Mouse (Mus musculus) embryonic facial prominence, embryonic 14.5 days (tissue): ENCODE measurements around the gene Lamtor1. TPM values are rescaled to one million over a fixed set of nuclear protein-coding genes. Genes with fewer than 3 reads are reported as not detected.
A peak's percentile ranks its signal among the peaks of the same experiment; 100 is the strongest.

Experiments used
- ATAC-seq: fragments of 200-750 bp; cut with Nextera tagmentation; 2 replicates; pipeline ENCODE4 v1.8.0; 2017; ENCODE audit warnings: low read depth, moderate number of reproducible peaks, moderate TSS enrichment
- DNase-seq: peaks from one replicate; pipeline ENCODE4 v3.0.0-alpha.2; 2015; ENCODE audit warnings: low spot score
- H3K27ac ChIP-seq: fragments of 300-500 bp; sonication (generic); replicated peaks from 2 replicates; pipeline ENCODE4 v1.5.1; 2014; ENCODE audit warnings: low read depth, mild to moderate bottlenecking, low read length, moderate library complexity
- H3K27me3 ChIP-seq: fragments of 300-500 bp; sonication (generic); replicated peaks from 2 replicates; pipeline ENCODE4 v1.6.1; 2014; ENCODE audit warnings: low read length; ENCODE audit not compliant: control insufficient read depth, insufficient read depth
- H3K36me3 ChIP-seq: fragments of 300-500 bp; sonication (generic); 2 replicates; pipeline ENCODE4 v1.6.1; 2014; ENCODE audit warnings: low read length, mixed read lengths; ENCODE audit not compliant: control insufficient read depth, insufficient read depth
- H3K4me1 ChIP-seq: fragments of 300-500 bp; sonication (generic); 2 replicates; pipeline ENCODE4 v1.6.1; 2014; ENCODE audit warnings: antibody characterized with exemption, low read length; ENCODE audit not compliant: control insufficient read depth, insufficient read depth
- H3K4me2 ChIP-seq: fragments of 300-500 bp; sonication (generic); 2 replicates; pipeline ENCODE4 v1.6.1; 2014; ENCODE audit warnings: low read depth, mild to moderate bottlenecking, low read length, moderate library complexity, mixed read lengths
- H3K4me3 ChIP-seq: fragments of 300-500 bp; sonication (generic); 2 replicates; pipeline ENCODE4 v1.5.1; 2014; ENCODE audit warnings: low read depth, mild to moderate bottlenecking, low read length
- H3K9ac ChIP-seq: fragments of 300-500 bp; sonication (generic); 2 replicates; pipeline ENCODE4 v1.6.1; 2014; ENCODE audit warnings: low read depth, mild to moderate bottlenecking, low read length, moderate library complexity, mixed read lengths
- H3K9me3 ChIP-seq: fragments of 300-500 bp; sonication (generic); 2 replicates; pipeline ENCODE4 v1.6.1; 2016; ENCODE audit warnings: low read length; ENCODE audit not compliant: control insufficient read depth
- WGBS: fragments of 180-500 bp; shearing (Covaris S2); extraction: QIAGEN DNeasy Blood & Tissue Kit; methylation state at CpG from one replicate; pipeline ENCODE4 v1.1.7; 2014; 5-methylcytosine and 5-hydroxymethylcytosine counted together
- polyA plus RNA-seq: library from polyadenylated mRNA; unstranded; fragments of >200 nt; fragmentation: Nextera tagmentation; extraction: Ambion mirVana; gene quantifications from 2 replicates; pipeline ENCODE4 v1.2.1, GENCODE M21; 2014

Gene Lamtor1
- 147 and 160 TPM in 2 replicates for polyA plus RNA-seq

DNA sequence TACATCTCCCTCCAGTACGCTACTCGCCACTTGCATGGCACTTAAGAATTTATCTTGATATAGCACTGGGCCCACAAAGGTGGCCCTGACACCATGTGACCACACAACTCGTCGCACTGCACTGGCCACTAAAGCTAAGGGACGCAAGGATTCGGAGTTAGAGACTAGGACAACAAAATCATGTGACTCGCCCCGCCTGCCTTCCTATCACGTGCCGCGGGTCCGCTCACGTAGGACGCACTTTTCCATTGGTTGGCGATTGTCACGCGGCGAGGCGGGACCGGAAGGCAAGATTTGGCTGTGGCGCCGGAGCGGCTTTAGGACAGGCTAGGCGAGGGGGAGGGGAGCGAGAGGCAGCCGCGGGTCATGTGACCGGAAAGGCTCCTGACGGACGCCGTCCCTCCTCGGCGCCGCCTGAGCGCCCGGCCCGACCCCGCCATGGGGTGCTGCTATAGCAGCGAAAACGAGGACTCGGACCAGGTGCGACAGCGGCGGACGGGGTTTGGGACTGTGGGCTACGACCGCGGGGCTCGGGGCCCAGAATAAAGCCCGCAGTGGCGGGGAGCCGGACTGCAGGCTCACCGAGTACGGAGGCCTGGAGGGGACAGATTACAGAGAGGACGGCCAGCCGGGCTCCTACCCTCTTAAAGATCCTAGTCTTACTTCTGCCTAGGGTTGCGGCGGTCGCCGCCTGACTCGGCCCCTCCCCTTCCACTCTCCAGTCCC is at the start of gene Lamtor1:
Gene Lamtor1 (plus strand): TSS at position 344 of the 726 bp plus-strand sequence.
- H3K9ac ChIP-seq, result peak within 1 kb of the TSS; percentile 91

DNA sequence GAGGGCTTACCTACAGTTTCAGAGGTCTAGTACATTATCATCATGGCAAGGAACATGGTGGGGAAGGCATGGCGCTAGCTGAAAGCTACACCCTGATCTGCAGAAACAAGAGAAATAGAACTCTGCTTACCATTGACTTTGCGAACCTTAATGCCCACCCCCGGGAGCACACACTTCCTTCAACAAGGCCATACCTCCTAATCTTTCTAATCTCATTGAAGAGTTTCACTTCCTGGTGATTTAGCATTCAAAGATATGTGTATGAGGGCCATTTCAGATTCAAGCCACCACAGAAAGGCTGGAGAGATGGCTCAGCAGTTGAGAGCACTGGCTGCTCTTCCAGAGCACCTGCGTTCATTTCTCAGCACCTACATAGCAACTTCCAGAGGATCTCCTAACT is 48.6 kb upstream of the Lamtor1 start, which contains the start of gene Folr2:
Gene Folr2 (minus strand): TSS at position 101 of the 400 bp plus-strand sequence.
- 80% methylated on average over 4 of the region's 4 CpGs for WGBS
- DNase-seq (no peak), ATAC-seq (no peak)

More for the DNA sequence above, at the start of gene Lamtor1:
- Histone ChIP-seq H3K36me3 (peaks cover 16% of the 10 kb centered on the region), H3K27me3 (no peaks in the 10 kb centered on the region), H3K4me2 (peak within 1 kb of the TSS; percentile 77), H3K4me3 (peak within 1 kb of the TSS; percentile 72), H3K9me3 (no peaks in the 10 kb centered on the region), H3K27ac (peak within 1 kb of the TSS; percentile 93), H3K4me1 (peaks cover 8% of the 10 kb centered on the region)
- DNase-seq (peak; percentile 100), ATAC-seq (peak; percentile 97)
- WGBS, result under 1% methylated on average over 61 of the region's 61 CpGs

GRCm38 (mm10) chr7:101858362-101858761 is 47.3 kb upstream of the Lamtor1 start:
- no peak overlapping the region for H3K4me2 ChIP-seq
- no peak overlapping the region for H3K9ac ChIP-seq
- H3K27me3 ChIP-seq, result no peaks in the 10 kb centered on the region
- 59% methylated on average over 9 of the region's 9 CpGs for WGBS
- no peak for DNase-seq
- H3K4me1 ChIP-seq, result no peaks in the 10 kb centered on the region
- no peaks in the 10 kb centered on the region for H3K36me3 ChIP-seq
- no peak overlapping the region for H3K27ac ChIP-seq
- H3K4me3 ChIP-seq, result no peak overlapping the region
- H3K9me3 ChIP-seq, result no peaks in the 10 kb centered on the region
- no peak for ATAC-seq

More for the DNA sequence above, 48.6 kb upstream of the Lamtor1 start, which contains the start of gene Folr2:
- H3K27me3 ChIP-seq, result no peaks in the 10 kb centered on the region
- no peak within 1 kb of the TSS for H3K27ac ChIP-seq
- H3K4me1 ChIP-seq, result no peaks in the 10 kb centered on the region
- H3K36me3 ChIP-seq, result no peaks in the 10 kb centered on the region
- H3K4me3 ChIP-seq, result no peak within 1 kb of the TSS
- no peak within 1 kb of the TSS for H3K4me2 ChIP-seq
- H3K9me3 ChIP-seq, result no peaks in the 10 kb centered on the region
- no peak within 1 kb of the TSS for H3K9ac ChIP-seq

DNA sequence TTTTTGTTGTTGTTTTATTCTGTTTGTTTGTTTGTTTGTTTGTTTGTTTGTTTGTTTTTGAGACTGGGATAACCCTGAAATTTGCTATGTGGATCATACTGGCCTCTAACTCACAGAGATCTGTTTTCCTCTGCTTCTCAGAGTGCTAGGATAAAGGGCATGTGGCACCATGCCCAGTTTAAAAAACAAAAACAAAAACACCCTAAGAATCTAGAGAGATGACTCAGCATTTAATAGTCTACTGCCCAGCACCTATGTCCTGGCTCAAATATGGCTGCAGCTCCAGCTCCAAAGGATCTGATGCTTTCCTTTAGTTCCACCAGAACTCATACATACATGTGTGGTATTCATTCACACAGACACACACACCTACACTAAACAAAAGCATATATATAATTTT is 44.7 kb upstream of the Lamtor1 start:
- H3K4me3 ChIP-seq, result no peak overlapping the region
- ATAC-seq, result no peak

DNA sequence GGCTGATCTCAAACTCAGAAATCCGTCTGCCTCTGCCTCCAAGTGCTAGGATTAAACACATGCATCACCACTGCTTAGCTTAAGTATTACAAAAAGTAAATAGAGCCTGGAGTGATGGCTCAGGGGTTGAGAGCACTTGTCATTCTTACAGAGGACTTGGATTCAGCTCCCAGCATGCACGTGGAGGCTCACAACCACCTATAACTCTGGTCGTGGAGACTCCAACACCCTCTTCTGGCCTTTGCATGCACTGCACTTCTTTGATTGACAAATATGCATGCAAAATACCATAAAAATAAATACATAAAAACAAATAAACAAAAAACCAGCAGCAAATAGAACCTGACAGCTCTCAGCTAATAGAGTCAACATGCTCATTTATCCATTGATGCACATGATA is 43.4 kb upstream of the Lamtor1 start:
- WGBS, result 67% methylated on average over 3 of the region's 3 CpGs

More for the DNA sequence above, 44.7 kb upstream of the Lamtor1 start:
- no peak for DNase-seq
- no peaks in the 10 kb centered on the region for H3K9me3 ChIP-seq
- no peak overlapping the region for H3K9ac ChIP-seq
- no peaks in the 10 kb centered on the region for H3K36me3 ChIP-seq
- no peak overlapping the region for H3K4me2 ChIP-seq
- no peaks in the 10 kb centered on the region for H3K27me3 ChIP-seq
- H3K4me1 ChIP-seq, result no peaks in the 10 kb centered on the region
- H3K27ac ChIP-seq, result no peak overlapping the region

GRCm38 (mm10) chr7:101863415-101863814 is 42.3 kb upstream of the Lamtor1 start, which contains the start of gene Anapc15:
Gene Anapc15, plus strand, starts transcription at chr7:101863715.
- WGBS, result 60% methylated on average over 3 of the region's 3 CpGs

More for the DNA sequence above, 43.4 kb upstream of the Lamtor1 start:
- ATAC-seq (no peak), DNase-seq (no peak)
- H3K27me3 ChIP-seq, result no peaks in the 10 kb centered on the region
- H3K27ac ChIP-seq, result no peak overlapping the region
- no peak overlapping the region for H3K9ac ChIP-seq
- no peaks in the 10 kb centered on the region for H3K36me3 ChIP-seq
- no peak overlapping the region for H3K4me3 ChIP-seq
- no peaks in the 10 kb centered on the region for H3K4me1 ChIP-seq
- H3K9me3 ChIP-seq, result no peaks in the 10 kb centered on the region
- H3K4me2 ChIP-seq, result no peak overlapping the region

DNA sequence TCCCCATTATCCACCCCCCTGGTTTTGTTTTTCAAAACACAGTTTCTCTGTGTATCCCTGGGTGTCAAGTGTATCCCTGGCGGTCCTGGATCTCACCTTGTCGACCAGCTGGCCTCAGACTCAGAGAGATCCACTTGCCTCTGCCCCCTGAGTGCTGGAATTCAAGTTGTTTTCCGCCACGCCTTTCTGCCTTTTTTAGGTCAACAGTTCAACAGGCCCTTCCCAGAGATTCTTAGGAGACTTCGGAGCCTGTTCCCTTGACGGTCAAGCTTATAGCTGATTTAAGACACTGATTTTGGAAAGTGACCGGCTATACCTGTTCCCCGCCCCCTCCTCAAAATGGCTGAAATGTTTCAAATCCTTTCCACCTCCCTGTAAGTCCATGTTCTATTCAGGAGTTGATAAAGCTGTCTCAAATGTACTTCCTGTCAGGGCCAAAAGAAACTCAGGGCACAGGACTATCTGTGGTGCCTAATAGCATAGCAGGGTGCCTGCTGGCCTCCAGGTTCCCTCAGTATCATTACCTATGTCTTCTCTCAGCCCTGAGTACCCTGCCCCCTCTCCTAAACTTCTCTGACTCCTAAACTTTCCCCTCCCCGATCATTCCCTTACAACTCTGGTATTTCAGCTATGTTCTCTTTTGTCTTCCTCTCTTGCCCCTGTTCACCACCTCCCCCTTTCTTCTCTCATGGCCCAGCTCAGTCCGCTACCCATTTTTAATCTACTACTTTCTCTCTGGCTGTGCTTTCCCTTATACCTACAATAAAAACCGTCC is 39.0 kb upstream of the Lamtor1 start:
- H3K9ac ChIP-seq, result no peak overlapping the region
- H3K27me3 ChIP-seq, result no peaks in the 10 kb centered on the region
- DNase-seq, result no peak
- H3K4me2 ChIP-seq, result no peak overlapping the region
- no peak for ATAC-seq
- 82% methylated on average over 11 of the region's 11 CpGs for WGBS
- no peaks in the 10 kb centered on the region for H3K4me1 ChIP-seq
- no peaks in the 10 kb centered on the region for H3K36me3 ChIP-seq
- no peak overlapping the region for H3K4me3 ChIP-seq
- no peak overlapping the region for H3K27ac ChIP-seq
- H3K9me3 ChIP-seq, result no peaks in the 10 kb centered on the region

More at GRCm38 (mm10) chr7:101863415-101863814, 42.3 kb upstream of the Lamtor1 start, which contains the start of gene Anapc15:
- Histone ChIP-seq H3K27ac (no peak within 1 kb of the TSS), H3K27me3 (no peaks in the 10 kb centered on the region), H3K36me3 (no peaks in the 10 kb centered on the region), H3K4me1 (no peaks in the 10 kb centered on the region), H3K4me2 (no peak within 1 kb of the TSS), H3K9me3 (no peaks in the 10 kb centered on the region), H3K4me3 (no peak within 1 kb of the TSS), H3K9ac (no peak within 1 kb of the TSS)
- no peak for ATAC-seq
- DNase-seq, result no peak

GRCm38 (mm10) chr7:101867482-101867881 is 38.2 kb upstream of the Lamtor1 start:
- no peaks in the 10 kb centered on the region for H3K9me3 ChIP-seq
- DNase-seq, result no peak
- no peak overlapping the region for H3K27ac ChIP-seq
- WGBS, result 95% methylated on average over 4 of the region's 4 CpGs
- no peaks in the 10 kb centered on the region for H3K27me3 ChIP-seq
- no peak for ATAC-seq
- no peaks in the 10 kb centered on the region for H3K36me3 ChIP-seq
- no peak overlapping the region for H3K4me3 ChIP-seq
- H3K4me2 ChIP-seq, result no peak overlapping the region
- no peaks in the 10 kb centered on the region for H3K4me1 ChIP-seq
- no peak overlapping the region for H3K9ac ChIP-seq
